Mouse (Mus musculus) midbrain, postnatal 0 days (tissue): ENCODE data around the gene Abca1. TPM values are rescaled to one million over a fixed set of nuclear protein-coding genes. Genes with fewer than 3 reads are reported as not detected.

Experiments
- ATAC-seq: fragments of 200-750 bp; cut with Nextera tagmentation; 2 replicates; pipeline ENCODE4 v1.8.0; 2017; ENCODE audit warnings: moderate number of reproducible peaks, mild to moderate bottlenecking, moderate TSS enrichment, moderate library complexity; ENCODE audit not compliant: low FRiP score
- DNase-seq: peaks from one replicate; pipeline ENCODE4 v3.0.0-alpha.2; 2015; ENCODE audit warnings: low spot score
- H3K27ac ChIP-seq: fragments of 300-500 bp; sonication (generic); 2 replicates; pipeline ENCODE4 v1.5.1; 2014; ENCODE audit warnings: low read depth, mild to moderate bottlenecking, low read length, mixed read lengths
- H3K27me3 ChIP-seq: fragments of 300-500 bp; sonication (generic); 2 replicates; pipeline ENCODE4 v1.6.1; 2014; ENCODE audit warnings: low read length, control low read depth, mixed read lengths; ENCODE audit not compliant: insufficient read depth
- H3K36me3 ChIP-seq: fragments of 300-500 bp; sonication (generic); 2 replicates; pipeline ENCODE4 v1.6.1; 2014; ENCODE audit warnings: low read length, control low read depth, mixed read lengths; ENCODE audit not compliant: insufficient read depth
- H3K4me1 ChIP-seq: fragments of 300-500 bp; sonication (generic); 2 replicates; pipeline ENCODE4 v1.6.1; 2014; ENCODE audit warnings: mild to moderate bottlenecking, control low read depth, antibody characterized with exemption, low read length, mixed read lengths; ENCODE audit not compliant: insufficient read depth
- H3K4me2 ChIP-seq: fragments of 300-500 bp; sonication (generic); 2 replicates; pipeline ENCODE4 v1.6.1; 2014; ENCODE audit warnings: low read depth, mild to moderate bottlenecking, low read length, mixed read lengths; ENCODE audit not compliant: poor library complexity, severe bottlenecking
- H3K4me3 ChIP-seq: fragments of 300-500 bp; sonication (generic); 2 replicates; pipeline ENCODE4 v1.5.1; 2014; ENCODE audit warnings: low read depth, mild to moderate bottlenecking, low read length, moderate library complexity
- H3K9ac ChIP-seq: fragments of 300-500 bp; sonication (generic); replicated peaks from 2 replicates; pipeline ENCODE4 v1.6.1; 2014; ENCODE audit warnings: mild to moderate bottlenecking, low read length, moderate library complexity, mixed read lengths; ENCODE audit not compliant: poor library complexity, severe bottlenecking
- H3K9me3 ChIP-seq: fragments of 300-500 bp; sonication (generic); 2 replicates; pipeline ENCODE4 v1.6.1; 2016; ENCODE audit warnings: low read length, control low read depth
- CTCF ChIP-seq: IDR thresholded peaks from 2 replicates; pipeline ENCODE4 v1.5.1; 2016; ENCODE audit warnings: antibody characterized with exemption, mild to moderate bottlenecking
- WGBS: fragments of 180-500 bp; shearing (Covaris S2); extraction: QIAGEN DNeasy Blood & Tissue Kit; methylation state at CpG from one replicate; pipeline ENCODE4 v1.1.7; 2014; 5-methylcytosine and 5-hydroxymethylcytosine counted together
- polyA plus RNA-seq: library from polyadenylated mRNA; unstranded; fragments of >200 nt; fragmentation: Nextera tagmentation; extraction: Ambion mirVana; gene quantifications from 2 replicates; pipeline ENCODE4 v1.2.1, GENCODE M21; 2015
- total RNA-seq: library from RNA; depleted of rRNA; stranded (reverse); fragments of >200 nt; gene quantifications from 2 replicates; pipeline ENCODE4 v1.2.3, GENCODE M21; 2014

Gene Abca1
- total and polyA plus RNA-seq, 2 experiments from 2014 or later: 8.6 to 49.2 TPM

DNA sequence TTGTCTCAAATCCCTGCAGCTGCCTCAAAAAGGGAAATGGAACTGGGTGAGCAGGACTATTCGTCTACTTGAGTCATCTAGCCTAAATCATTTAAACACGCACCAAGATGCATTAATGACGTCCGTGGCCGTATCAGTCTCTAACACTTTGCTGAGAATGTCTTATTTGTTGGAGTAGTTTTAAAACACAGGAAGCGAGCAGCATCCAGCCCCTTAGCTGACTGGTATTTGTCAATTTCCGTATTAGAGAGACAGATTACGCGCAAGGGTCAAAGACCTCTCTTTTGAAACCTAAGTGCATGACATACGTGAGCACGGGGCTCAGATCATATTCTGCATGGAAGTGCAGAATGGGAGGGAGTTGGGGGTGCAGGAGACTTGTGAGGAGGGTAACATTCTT lies 4.2 kb downstream of the Abca1 start:
- 77% methylated on average over 11 of the region's 11 CpGs for WGBS
- no peak overlapping the region for H3K4me2 ChIP-seq
- H3K9me3 ChIP-seq: no peaks in the 10 kb centered on the region
- H3K36me3 ChIP-seq: no peaks in the 10 kb centered on the region
- H3K4me3 ChIP-seq: no peak overlapping the region
- H3K27me3 ChIP-seq: no peaks in the 10 kb centered on the region
- no peak for TF ChIP-seq CTCF
- H3K4me1 ChIP-seq: peaks cover 8% of the 10 kb centered on the region; the same call in 1 of the 2 replicates
- DNase-seq: no peak
- ATAC-seq: no peak
- H3K27ac ChIP-seq: no peak overlapping the region
- H3K9ac ChIP-seq: no peak overlapping the region

DNA sequence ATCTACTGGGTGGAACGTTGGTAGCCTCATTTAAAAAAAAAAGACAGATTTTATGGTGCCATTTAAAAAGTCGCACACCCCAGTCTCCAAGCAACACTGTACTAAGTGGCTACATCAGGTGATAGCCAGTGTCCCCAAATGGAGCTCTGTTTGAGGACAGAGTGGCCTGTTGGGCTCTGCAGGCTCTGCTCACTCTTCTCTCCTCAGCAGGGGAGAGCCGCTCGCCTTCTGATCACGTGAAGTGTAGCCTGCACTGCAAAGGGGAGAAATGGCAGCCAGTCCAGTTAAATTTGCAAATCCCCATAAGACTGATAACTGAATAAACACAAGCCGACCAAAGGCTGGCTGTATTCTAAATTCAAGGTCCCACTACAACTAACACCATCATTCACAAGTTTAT lies 6.0 kb downstream of the Abca1 start:
- no peak overlapping the region for H3K4me2 ChIP-seq
- H3K9ac ChIP-seq: no peak overlapping the region
- no peak overlapping the region for H3K4me3 ChIP-seq
- ATAC-seq: no peak
- no peaks in the 10 kb centered on the region for H3K36me3 ChIP-seq
- H3K27me3 ChIP-seq: no peaks in the 10 kb centered on the region
- no peaks in the 10 kb centered on the region for H3K9me3 ChIP-seq
- no peak for DNase-seq
- TF ChIP-seq CTCF: no peak
- H3K4me1 ChIP-seq: peaks cover 2% of the 10 kb centered on the region; the same call in 1 of the 2 replicates
- no peak overlapping the region for H3K27ac ChIP-seq
- WGBS: 40% methylated on average over 6 of the region's 6 CpGs

DNA sequence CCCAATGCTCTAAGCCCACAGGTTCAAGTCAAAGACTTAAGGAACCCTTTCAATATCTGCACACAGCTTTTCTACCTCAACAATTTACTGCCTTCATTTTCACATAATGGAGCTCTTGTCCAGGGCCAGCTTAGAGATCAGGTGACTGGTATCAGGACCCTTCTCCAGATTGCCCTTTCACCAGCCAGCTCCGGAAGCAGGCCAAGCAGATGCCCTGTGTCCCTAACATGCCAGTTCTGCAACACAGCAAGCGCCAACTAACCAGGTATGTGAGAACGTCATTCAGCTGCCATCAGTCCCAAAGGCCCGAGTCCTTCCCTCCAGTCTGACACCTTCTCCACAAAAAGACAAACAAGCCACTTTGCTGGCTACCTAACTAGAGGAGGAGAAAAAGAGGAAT lies 6.6 kb downstream of the Abca1 start:
- no peak for ATAC-seq
- WGBS: 78% methylated on average over 4 of the region's 4 CpGs

DNA sequence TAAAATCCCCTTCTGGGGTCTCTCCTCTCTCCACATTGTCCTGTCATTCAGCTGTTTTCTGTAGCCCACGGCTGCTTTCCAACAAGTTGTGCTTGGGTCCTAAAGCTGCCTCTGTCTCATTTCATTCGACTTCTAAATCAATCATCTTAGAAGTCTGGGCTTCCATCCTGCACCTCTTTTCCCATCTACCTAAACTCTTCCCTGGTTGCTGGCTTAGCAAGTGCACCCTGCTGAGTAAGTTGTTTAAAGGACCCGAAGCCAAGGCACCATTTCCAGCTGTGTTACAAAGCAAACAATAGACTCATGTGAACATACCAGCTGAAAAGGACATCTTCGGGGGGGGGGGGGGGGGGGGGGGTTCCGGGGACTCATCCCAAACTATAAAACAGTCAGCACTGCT lies 7.0 kb downstream of the Abca1 start:
- DNase-seq (no peak), ATAC-seq (no peak)
- no peak for TF ChIP-seq CTCF
- WGBS: 12% methylated on average over 5 of the region's 5 CpGs
- H3K9ac ChIP-seq: no peak overlapping the region
- no peaks in the 10 kb centered on the region for H3K4me1 ChIP-seq
- no peak overlapping the region for H3K4me3 ChIP-seq
- no peaks in the 10 kb centered on the region for H3K27me3 ChIP-seq
- no peaks in the 10 kb centered on the region for H3K9me3 ChIP-seq
- no peak overlapping the region for H3K27ac ChIP-seq
- H3K4me2 ChIP-seq: no peak overlapping the region
- H3K36me3 ChIP-seq: no peaks in the 10 kb centered on the region

More for the DNA sequence above, 6.6 kb downstream of the Abca1 start:
- Histone ChIP-seq H3K27ac (no peak overlapping the region), H3K27me3 (no peaks in the 10 kb centered on the region), H3K9me3 (no peaks in the 10 kb centered on the region), H3K4me2 (no peak overlapping the region), H3K4me1 (no peaks in the 10 kb centered on the region), H3K9ac (no peak overlapping the region), H3K4me3 (no peak overlapping the region), H3K36me3 (no peaks in the 10 kb centered on the region)
- TF ChIP-seq CTCF: no peak
- no peak for DNase-seq

DNA sequence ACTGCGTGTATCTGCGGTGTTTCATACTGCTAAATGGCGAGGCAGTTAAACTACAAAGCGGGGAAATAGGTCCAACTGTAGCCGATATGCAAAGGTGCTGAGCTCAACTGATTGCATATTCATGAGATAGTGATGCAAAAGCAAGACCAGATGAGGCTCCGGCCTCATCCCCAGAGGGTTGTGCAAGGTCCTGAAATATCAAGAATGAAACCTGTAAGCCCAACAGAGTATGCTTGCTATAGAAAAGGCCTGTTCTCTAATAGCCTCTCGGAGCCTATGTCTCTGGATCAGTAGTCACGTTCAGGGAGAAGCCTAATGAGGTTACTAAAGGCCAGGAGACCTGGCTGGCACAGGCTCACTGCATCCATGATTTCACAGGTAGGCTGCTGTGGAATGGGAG lies 9.2 kb downstream of the Abca1 start:
- ATAC-seq: no peak
- H3K9ac ChIP-seq: no peak overlapping the region
- no peak for DNase-seq
- no peak overlapping the region for H3K4me3 ChIP-seq
- no peaks in the 10 kb centered on the region for H3K4me1 ChIP-seq
- no peaks in the 10 kb centered on the region for H3K36me3 ChIP-seq
- no peaks in the 10 kb centered on the region for H3K27me3 ChIP-seq
- H3K4me2 ChIP-seq: no peak overlapping the region
- no peak for TF ChIP-seq CTCF
- H3K27ac ChIP-seq: no peak overlapping the region
- WGBS: 49% methylated on average over 8 of the region's 8 CpGs
- H3K9me3 ChIP-seq: no peaks in the 10 kb centered on the region

DNA sequence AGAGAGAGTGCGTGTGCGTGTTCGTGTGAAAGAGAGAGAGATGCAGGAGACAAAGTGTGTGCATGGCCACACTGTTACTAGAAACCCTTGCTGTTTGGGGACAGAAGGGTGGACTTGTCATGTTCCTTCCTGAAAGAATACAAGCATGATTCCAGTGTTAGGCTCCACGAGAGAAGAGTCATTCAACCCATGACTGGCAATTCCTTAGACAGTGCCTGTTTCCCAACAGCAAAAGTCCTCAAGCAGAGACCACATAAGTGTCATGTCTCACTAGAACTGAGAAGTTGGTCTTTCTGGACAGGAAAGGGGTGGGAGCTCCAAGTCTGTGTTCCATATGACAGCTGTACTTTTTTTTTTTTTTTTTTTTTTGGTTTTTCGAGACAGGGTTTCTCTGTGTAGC lies 10.1 kb downstream of the Abca1 start:
- H3K4me3 ChIP-seq: no peak overlapping the region
- H3K36me3 ChIP-seq: no peaks in the 10 kb centered on the region
- H3K27ac ChIP-seq: no peak overlapping the region
- TF ChIP-seq CTCF: no peak
- no peak overlapping the region for H3K9ac ChIP-seq
- no peaks in the 10 kb centered on the region for H3K9me3 ChIP-seq
- no peaks in the 10 kb centered on the region for H3K27me3 ChIP-seq
- no peak for DNase-seq
- H3K4me2 ChIP-seq: no peak overlapping the region
- no peak for ATAC-seq
- 86% methylated on average over 4 of the region's 5 CpGs for WGBS
- H3K4me1 ChIP-seq: no peaks in the 10 kb centered on the region
